Mouse (Mus musculus) limb, embryonic 15.5 days (tissue): ENCODE measurements around the gene Kctd10. TPM values are rescaled to one million over a fixed set of nuclear protein-coding genes. Genes with fewer than 3 reads are reported as not detected.

Experiments
- ATAC-seq: fragments of 200-750 bp; cut with Nextera tagmentation; 2 replicates; pipeline ENCODE4 v1.8.0; 2017; ENCODE audit warnings: low read depth, moderate TSS enrichment; ENCODE audit not compliant: insufficient number of reproducible peaks, low FRiP score, low TSS enrichment
- H3K27ac ChIP-seq: fragments of 300-500 bp; sonication (generic); 2 replicates; pipeline ENCODE4 v1.5.1; 2015; ENCODE audit warnings: moderate library complexity, mild to moderate bottlenecking, inconsistent platforms
- H3K27me3 ChIP-seq: fragments of 300-500 bp; sonication (generic); 2 replicates; pipeline ENCODE4 v1.6.1; 2015; ENCODE audit warnings: inconsistent platforms
- H3K36me3 ChIP-seq: fragments of 300-500 bp; sonication (generic); 2 replicates; pipeline ENCODE4 v1.6.1; 2015; ENCODE audit warnings: inconsistent platforms
- H3K4me1 ChIP-seq: fragments of 300-500 bp; sonication (generic); 2 replicates; pipeline ENCODE4 v1.6.1; 2015; ENCODE audit warnings: inconsistent platforms
- H3K4me2 ChIP-seq: fragments of 300-500 bp; sonication (generic); 2 replicates; pipeline ENCODE4 v1.6.1; 2015; ENCODE audit warnings: mild to moderate bottlenecking, inconsistent platforms
- H3K4me3 ChIP-seq: fragments of 300-500 bp; sonication (generic); 2 replicates; pipeline ENCODE4 v1.5.1; 2015; ENCODE audit warnings: mild to moderate bottlenecking, inconsistent platforms
- H3K9ac ChIP-seq: fragments of 300-500 bp; sonication (generic); 2 replicates; pipeline ENCODE4 v1.6.1; 2015; ENCODE audit warnings: inconsistent platforms
- H3K9me3 ChIP-seq: fragments of 300-500 bp; sonication (generic); 2 replicates; pipeline ENCODE4 v1.6.1; 2016; ENCODE audit warnings: inconsistent platforms
- WGBS: fragments of 180-500 bp; shearing (Covaris S2); methylation state at CpG from one replicate; pipeline ENCODE4 v1.1.7; 2015; 5-methylcytosine and 5-hydroxymethylcytosine counted together
- polyA plus RNA-seq: library from polyadenylated mRNA; unstranded; fragments of >200 nt; fragmentation: Nextera tagmentation; extraction: Ambion mirVana; gene quantifications from 2 replicates; pipeline ENCODE4 v1.2.1, GENCODE M21; 2015

Kctd10 gene
- polyA plus RNA-seq, 1 experiment from 2014 or later, result 112 TPM

GRCm38 (mm10) chr5:114378177-114378920 is 2.0 kb downstream of the Kctd10 start:
- H3K9ac ChIP-seq, result 0 out of 2 replicates have a peak overlapping the region, but pooled peaks have one; percentile 17
- H3K4me2 ChIP-seq, result peak overlapping the region; percentile 80
- ATAC-seq, result no peak
- 50% methylated on average over 10 of the region's 10 CpGs for WGBS
- H3K9me3 ChIP-seq, result no peaks in the 10 kb centered on the region
- H3K4me1 ChIP-seq, result peaks cover 67% of the 10 kb centered on the region
- H3K27me3 ChIP-seq, result no peaks in the 10 kb centered on the region
- H3K27ac ChIP-seq, result peak overlapping the region; percentile 62
- H3K36me3 ChIP-seq, result peaks cover 27% of the 10 kb centered on the region
- H3K4me3 ChIP-seq, result peak overlapping the region; percentile 90

GRCm38 (mm10) chr5:114374409-114375213 is 5.7 kb downstream of the Kctd10 start:
- ATAC-seq, result no peak
- Histone ChIP-seq H3K36me3 (peaks cover 52% of the 10 kb centered on the region), H3K27me3 (no peaks in the 10 kb centered on the region), H3K9me3 (no peaks in the 10 kb centered on the region), H3K4me1 (peaks cover 89% of the 10 kb centered on the region), H3K27ac (no peak overlapping the region), H3K4me2 (no peak overlapping the region), H3K9ac (no peak overlapping the region), H3K4me3 (no peak overlapping the region)
- 90% methylated on average over 23 of the region's 23 CpGs for WGBS

DNA sequence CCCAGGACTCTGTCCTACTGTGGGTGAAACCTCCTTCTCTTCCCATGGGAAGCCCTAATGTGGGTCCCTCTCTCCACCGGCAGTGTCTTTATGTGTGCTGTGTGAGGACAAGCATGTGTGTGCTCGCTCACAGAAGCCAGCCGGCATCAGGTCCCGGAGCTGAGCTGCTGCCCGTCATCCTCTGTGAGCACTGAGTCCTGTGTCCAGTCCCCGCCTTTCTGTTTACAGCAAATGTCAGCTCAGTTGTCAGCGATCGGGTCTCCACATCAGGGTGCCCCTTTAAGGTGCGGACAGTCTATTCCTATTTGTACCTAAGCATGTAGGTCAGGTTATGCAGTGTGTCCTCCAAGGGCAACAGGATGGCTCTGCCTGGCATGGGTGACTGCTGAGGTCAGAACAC is 6.7 kb downstream of the Kctd10 start:
- no peaks in the 10 kb centered on the region for H3K9me3 ChIP-seq
- H3K27me3 ChIP-seq, result no peaks in the 10 kb centered on the region
- H3K4me2 ChIP-seq, result no peak overlapping the region
- peak overlapping the region; percentile 90; the same call in 1 of the 2 replicates for H3K27ac ChIP-seq
- H3K36me3 ChIP-seq, result peaks cover 63% of the 10 kb centered on the region
- peaks cover 88% of the 10 kb centered on the region for H3K4me1 ChIP-seq
- no peak for ATAC-seq
- 94% methylated on average over 9 of the region's 9 CpGs for WGBS
- no peak overlapping the region for H3K4me3 ChIP-seq
- H3K9ac ChIP-seq, result no peak overlapping the region

DNA sequence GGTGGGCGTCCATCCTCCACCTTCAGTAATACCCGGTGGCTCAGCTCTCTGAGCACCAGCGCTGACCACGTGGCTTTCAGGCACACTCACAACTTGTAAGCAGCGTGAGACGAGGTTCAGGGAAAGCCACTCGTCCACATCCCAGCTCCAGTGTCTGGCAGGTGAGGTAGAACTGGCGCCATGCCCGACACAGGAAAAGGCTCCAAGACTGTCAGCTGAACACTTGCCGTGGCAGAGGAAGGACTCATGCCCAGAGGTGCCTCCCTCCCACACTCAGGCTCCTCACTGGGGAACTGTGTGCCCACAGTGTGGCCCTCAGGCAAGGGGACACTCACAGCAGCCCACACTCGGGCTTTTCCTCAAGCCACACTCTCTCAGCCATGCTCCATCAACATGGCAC is 7.1 kb downstream of the Kctd10 start:
- H3K4me2 ChIP-seq, result 0 out of 2 replicates have a peak overlapping the region, but pooled peaks have one; percentile 6
- H3K36me3 ChIP-seq, result peaks cover 65% of the 10 kb centered on the region
- H3K27me3 ChIP-seq, result no peaks in the 10 kb centered on the region
- no peak for ATAC-seq
- peak overlapping the region; percentile 90 for H3K27ac ChIP-seq
- peaks cover 84% of the 10 kb centered on the region for H3K4me1 ChIP-seq
- WGBS, result 53% methylated on average over 11 of the region's 11 CpGs
- no peak overlapping the region for H3K9ac ChIP-seq
- H3K4me3 ChIP-seq, result no peak overlapping the region
- H3K9me3 ChIP-seq, result no peaks in the 10 kb centered on the region

DNA sequence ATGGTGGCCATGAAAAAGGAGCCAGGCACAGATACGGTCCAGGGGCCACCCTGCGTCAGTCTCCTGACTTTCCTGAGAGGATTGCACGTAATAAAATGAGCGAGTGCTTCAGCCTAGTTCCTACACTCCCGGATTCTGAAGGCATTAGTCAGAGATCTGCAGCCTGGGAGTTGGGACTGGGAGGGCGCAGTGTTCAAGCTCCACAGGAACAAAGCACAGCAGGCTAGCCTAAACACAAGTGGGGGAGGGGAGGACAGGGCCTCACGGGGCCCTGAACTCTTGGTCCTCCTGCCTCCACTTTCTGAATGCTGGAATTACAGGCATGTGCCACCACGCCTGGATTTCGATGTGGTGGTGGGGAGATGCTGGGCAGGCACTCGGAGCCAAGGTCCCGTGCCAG is 7.7 kb downstream of the Kctd10 start:
- Histone ChIP-seq H3K9me3 (no peaks in the 10 kb centered on the region), H3K27me3 (no peaks in the 10 kb centered on the region), H3K36me3 (peaks cover 71% of the 10 kb centered on the region), H3K4me2 (peak overlapping the region; percentile 6; the same call in 1 of the 2 replicates), H3K9ac (no peak overlapping the region), H3K27ac (peak overlapping the region; percentile 90), H3K4me3 (peak overlapping the region; percentile 4; the same call in 1 of the 2 replicates), H3K4me1 (peaks cover 78% of the 10 kb centered on the region)
- WGBS, result 21% methylated on average over 11 of the region's 11 CpGs
- ATAC-seq, result no peak; the same call in 1 of the 2 replicates

DNA sequence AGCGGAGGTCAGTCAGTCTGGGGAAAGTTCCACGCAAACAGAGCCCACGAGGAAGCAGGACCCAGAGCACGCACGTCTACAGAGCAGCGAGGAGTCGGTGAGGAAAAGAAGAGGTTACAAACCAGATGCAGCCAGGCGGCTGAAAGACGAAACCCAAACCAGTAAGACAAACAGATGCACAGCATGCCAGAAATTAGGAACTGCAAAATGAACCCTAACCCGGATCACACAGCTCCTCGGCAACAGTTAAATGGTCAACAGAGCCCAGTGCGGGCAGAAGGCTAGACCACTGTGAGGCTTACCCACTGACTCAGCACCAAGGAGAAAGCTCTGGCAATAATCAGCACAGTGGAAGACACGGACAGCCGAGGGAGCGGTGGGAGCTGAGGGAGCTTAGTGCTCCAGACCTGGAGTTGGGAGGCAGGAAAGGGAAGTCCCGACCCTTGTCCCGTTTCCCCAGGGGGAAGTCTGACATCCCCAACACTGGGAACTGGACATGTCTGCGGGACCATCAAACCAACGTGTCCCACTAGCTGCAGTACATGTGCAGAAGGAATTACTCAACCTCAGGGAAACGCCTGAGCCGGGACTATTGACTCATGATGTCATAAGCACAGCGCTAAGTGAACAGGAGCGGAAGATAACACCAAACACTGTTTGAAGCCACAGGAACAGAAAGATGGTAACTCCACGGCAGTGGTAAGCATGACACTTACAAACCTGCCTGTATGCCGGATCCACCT is 8.4 kb downstream of the Kctd10 start:
- WGBS, result 52% methylated on average over 25 of the region's 25 CpGs
- no peak for ATAC-seq
- Histone ChIP-seq H3K27ac (peak overlapping the region; percentile 90), H3K4me1 (peaks cover 73% of the 10 kb centered on the region), H3K4me2 (peak overlapping the region; percentile 24; the same call in 1 of the 2 replicates), H3K4me3 (peak overlapping the region; percentile 4; the same call in 1 of the 2 replicates), H3K9me3 (no peaks in the 10 kb centered on the region), H3K27me3 (no peaks in the 10 kb centered on the region), H3K36me3 (peaks cover 78% of the 10 kb centered on the region), H3K9ac (no peak overlapping the region)

DNA sequence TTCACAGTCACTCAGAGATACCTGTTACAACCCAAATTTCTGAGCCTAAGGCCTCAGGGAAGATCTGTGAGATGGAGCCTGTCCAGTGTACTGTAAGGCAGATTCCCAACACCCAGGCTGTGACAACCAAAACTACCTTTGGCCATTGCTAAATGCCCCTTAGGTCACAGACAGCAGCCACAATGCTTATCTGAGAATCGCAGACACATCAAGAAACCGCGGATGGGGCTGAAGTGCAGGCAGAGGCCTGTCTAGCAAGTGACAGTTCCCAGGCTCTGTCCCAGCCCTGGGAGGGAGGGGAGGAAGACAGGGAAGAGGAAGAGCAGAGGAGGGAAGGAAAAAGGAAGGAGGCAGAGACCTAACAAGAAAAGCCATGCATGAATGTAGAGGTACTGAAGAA is 9.0 kb downstream of the Kctd10 start:
- H3K27ac ChIP-seq, result peak overlapping the region; percentile 90
- H3K9ac ChIP-seq, result no peak overlapping the region
- WGBS, result 34% methylated on average over 3 of the region's 3 CpGs
- no peaks in the 10 kb centered on the region for H3K9me3 ChIP-seq
- H3K4me2 ChIP-seq, result peak overlapping the region; percentile 24; the same call in 1 of the 2 replicates
- no peaks in the 10 kb centered on the region for H3K27me3 ChIP-seq
- H3K4me3 ChIP-seq, result no peak overlapping the region
- peaks cover 82% of the 10 kb centered on the region for H3K36me3 ChIP-seq
- no peak for ATAC-seq
- H3K4me1 ChIP-seq, result peaks cover 69% of the 10 kb centered on the region

DNA sequence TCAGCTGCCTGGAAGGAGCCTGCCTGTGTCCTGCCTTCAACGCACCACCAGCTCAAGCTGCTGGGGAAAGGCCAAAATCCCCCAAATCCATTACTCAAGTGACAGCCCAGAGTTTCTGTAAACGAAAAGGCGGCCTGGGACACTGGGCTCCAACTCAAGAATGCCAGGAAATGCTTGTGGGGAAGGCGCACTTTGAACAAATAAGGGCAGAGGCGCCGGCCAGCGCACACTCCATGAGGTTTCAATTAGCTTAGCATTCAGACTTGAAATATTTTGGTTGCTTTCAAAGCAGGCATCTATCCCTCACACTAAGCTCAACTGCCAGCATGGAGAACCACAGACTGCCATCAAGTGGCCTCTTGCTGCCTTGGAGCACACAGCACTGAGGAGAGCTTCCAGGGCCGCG is 9.9 kb downstream of the Kctd10 start:
- WGBS, result 23% methylated on average over 9 of the region's 9 CpGs
- H3K4me1 ChIP-seq, result peaks cover 67% of the 10 kb centered on the region
- no peak overlapping the region for H3K4me3 ChIP-seq
- peak; percentile 43; the same call in 1 of the 2 replicates for ATAC-seq
- no peaks in the 10 kb centered on the region for H3K27me3 ChIP-seq
- peak overlapping the region; percentile 90 for H3K27ac ChIP-seq
- H3K9me3 ChIP-seq, result no peaks in the 10 kb centered on the region
- H3K4me2 ChIP-seq, result peak overlapping the region; percentile 19
- no peak overlapping the region for H3K9ac ChIP-seq
- peaks cover 85% of the 10 kb centered on the region for H3K36me3 ChIP-seq

- no peak for ATAC-seq
Observed at GRCm38 (mm10) chr5:114369921-114370320, 10.4 kb downstream of the Kctd10 start.

GRCm38 (mm10) chr5:114368803-114369496 is 11.4 kb downstream of the Kctd10 start:
- Histone ChIP-seq H3K9ac (no peak overlapping the region), H3K36me3 (peaks cover 84% of the 10 kb centered on the region), H3K4me3 (no peak overlapping the region), H3K4me1 (peaks cover 67% of the 10 kb centered on the region), H3K27me3 (no peaks in the 10 kb centered on the region), H3K27ac (peak overlapping the region; percentile 90; the same call in 1 of the 2 replicates), H3K9me3 (no peaks in the 10 kb centered on the region), H3K4me2 (no peak overlapping the region)
- no peak for ATAC-seq
- 84% methylated on average over 16 of the region's 16 CpGs for WGBS

More at GRCm38 (mm10) chr5:114369921-114370320, 10.4 kb downstream of the Kctd10 start:
- Histone ChIP-seq H3K4me2 (peak overlapping the region; percentile 19; the same call in 1 of the 2 replicates), H3K9me3 (no peaks in the 10 kb centered on the region), H3K4me1 (peaks cover 71% of the 10 kb centered on the region), H3K9ac (no peak overlapping the region), H3K27ac (peak overlapping the region; percentile 90), H3K27me3 (no peaks in the 10 kb centered on the region), H3K36me3 (peaks cover 86% of the 10 kb centered on the region), H3K4me3 (no peak overlapping the region)
- 58% methylated on average over 9 of the region's 9 CpGs for WGBS

DNA sequence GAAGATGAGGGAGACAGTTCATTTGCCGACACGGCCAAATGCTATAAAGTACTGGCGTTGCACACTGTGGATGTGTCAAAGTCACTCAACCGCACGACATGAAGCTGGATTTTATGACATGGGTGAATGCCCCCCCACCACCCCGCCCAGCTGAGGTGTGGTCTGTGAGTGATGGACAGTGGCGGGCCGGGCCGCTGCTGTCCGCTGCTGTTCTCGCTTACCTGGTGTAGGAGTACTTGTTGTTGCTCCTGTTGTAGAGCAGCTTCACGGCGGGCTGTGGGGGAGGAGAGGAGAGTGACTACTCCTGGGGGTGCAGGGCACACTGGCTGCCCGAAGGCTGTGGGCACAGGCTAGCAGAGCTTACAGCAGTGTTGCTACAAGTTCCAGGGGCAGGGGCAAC is 12.2 kb downstream of the Kctd10 start:
- Histone ChIP-seq H3K9ac (no peak overlapping the region), H3K4me1 (peaks cover 64% of the 10 kb centered on the region), H3K4me3 (no peak overlapping the region), H3K27ac (no peak overlapping the region), H3K27me3 (no peaks in the 10 kb centered on the region), H3K36me3 (peaks cover 84% of the 10 kb centered on the region), H3K4me2 (no peak overlapping the region), H3K9me3 (no peaks in the 10 kb centered on the region)
- ATAC-seq, result no peak
- WGBS, result 85% methylated on average over 14 of the region's 14 CpGs
